Mouse (Mus musculus) forebrain, embryonic 14.5 days (tissue): Measurements from ENCODE around the gene Acoxl. TPM values are rescaled to one million over a fixed set of nuclear protein-coding genes. Genes with fewer than 3 reads are reported as not detected.

Experiments
- ATAC-seq: fragments of 200-750 bp; cut with Nextera tagmentation; 2 replicates; pipeline ENCODE4 v1.8.0; 2017; ENCODE audit warnings: mild to moderate bottlenecking, moderate library complexity
- DNase-seq: peaks from one replicate; pipeline ENCODE4 v3.0.0-alpha.2; 2015; ENCODE audit warnings: low spot score
- H3K27ac ChIP-seq: fragments of 300-500 bp; sonication (generic); 2 replicates; pipeline ENCODE4 v1.5.1; 2014; ENCODE audit warnings: low read depth, mild to moderate bottlenecking, control low read depth, low read length, moderate library complexity
- H3K27me3 ChIP-seq: fragments of 300-500 bp; sonication (generic); replicated peaks from 2 replicates; pipeline ENCODE4 v1.6.1; 2014; ENCODE audit warnings: low read length, control low read depth, mixed read lengths; ENCODE audit not compliant: control insufficient read depth, insufficient read depth
- H3K36me3 ChIP-seq: fragments of 300-500 bp; sonication (generic); 2 replicates; pipeline ENCODE4 v1.6.1; 2014; ENCODE audit warnings: low read length, control low read depth; ENCODE audit not compliant: control insufficient read depth, insufficient read depth
- H3K4me1 ChIP-seq: fragments of 300-500 bp; sonication (generic); 2 replicates; pipeline ENCODE4 v1.6.1; 2014; ENCODE audit warnings: antibody characterized with exemption, low read length, control low read depth; ENCODE audit not compliant: control insufficient read depth, insufficient read depth
- H3K4me2 ChIP-seq: fragments of 300-500 bp; sonication (generic); 2 replicates; pipeline ENCODE4 v1.6.1; 2014; ENCODE audit warnings: mild to moderate bottlenecking, control low read depth, low read length
- H3K4me3 ChIP-seq: fragments of 300-500 bp; sonication (generic); 2 replicates; pipeline ENCODE4 v1.5.1; 2014; ENCODE audit warnings: low read depth, low read length, control low read depth
- H3K9ac ChIP-seq: fragments of 300-500 bp; sonication (generic); 2 replicates; pipeline ENCODE4 v1.6.1; 2014; ENCODE audit warnings: mild to moderate bottlenecking, low read length, control low read depth, moderate library complexity
- H3K9me3 ChIP-seq: fragments of 300-500 bp; sonication (generic); replicated peaks from 2 replicates; pipeline ENCODE4 v1.6.1; 2016; ENCODE audit warnings: low read length, control low read depth, mixed read lengths; ENCODE audit not compliant: control insufficient read depth
- WGBS: fragments of 180-500 bp; shearing (Covaris S2); extraction: QIAGEN DNeasy Blood & Tissue Kit; methylation state at CpG from one replicate; pipeline ENCODE4 v1.1.7; 2014; 5-methylcytosine and 5-hydroxymethylcytosine counted together
- polyA plus RNA-seq: library from polyadenylated mRNA; unstranded; fragments of >200 nt; fragmentation: Nextera tagmentation; extraction: Ambion mirVana; gene quantifications from 2 replicates; pipeline ENCODE4 v1.2.1, GENCODE M21; 2014

The Acoxl gene
- polyA plus RNA-seq, 1 experiment from 2014 or later: not detected

GRCm38 (mm10) chr2:128054905-128055304, 216.2 kb downstream of the Acoxl start:
- Histone ChIP-seq H3K9ac (no peak overlapping the region), H3K4me2 (no peak overlapping the region), H3K27me3 (no peaks in the 10 kb centered on the region), H3K9me3 (no peaks in the 10 kb centered on the region), H3K27ac (no peak overlapping the region), H3K4me3 (no peak overlapping the region), H3K36me3 (no peaks in the 10 kb centered on the region), H3K4me1 (no peaks in the 10 kb centered on the region)
- DNase-seq (no peak), ATAC-seq (no peak)
- WGBS: 73% methylated on average over 4 of the region's 4 CpGs

DNA sequence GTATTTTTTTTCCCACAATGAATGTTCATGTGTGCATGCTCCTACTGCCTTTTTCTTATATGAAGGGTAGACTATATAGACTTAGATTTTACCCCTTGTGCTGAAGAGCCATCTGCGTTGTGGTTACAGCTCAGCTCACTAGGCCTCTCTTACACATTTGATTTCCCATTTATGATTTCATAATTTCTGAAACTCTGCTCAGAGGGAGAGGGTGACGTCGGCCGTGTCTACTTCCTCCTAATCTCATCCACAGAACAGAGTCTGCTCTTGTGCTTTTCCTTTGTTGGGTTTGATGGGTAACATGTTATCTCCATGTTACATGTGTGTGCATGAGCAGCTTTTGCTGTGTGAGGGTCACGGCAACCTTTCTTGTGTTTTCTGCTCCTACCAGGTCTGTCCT, 219.2 kb downstream of the Acoxl start:
- H3K27ac ChIP-seq: no peak overlapping the region
- H3K27me3 ChIP-seq: no peaks in the 10 kb centered on the region
- DNase-seq: no peak
- H3K4me1 ChIP-seq: no peaks in the 10 kb centered on the region
- 98% methylated on average over 5 of the region's 5 CpGs for WGBS
- H3K9ac ChIP-seq: no peak overlapping the region
- H3K4me3 ChIP-seq: no peak overlapping the region
- H3K36me3 ChIP-seq: no peaks in the 10 kb centered on the region
- H3K9me3 ChIP-seq: no peaks in the 10 kb centered on the region
- ATAC-seq: no peak
- H3K4me2 ChIP-seq: no peak overlapping the region

- no peak overlapping the region for H3K4me3 ChIP-seq
- 68% methylated on average over 1 of the region's 1 CpGs for WGBS
- DNase-seq: no peak
- H3K27me3 ChIP-seq: no peaks in the 10 kb centered on the region
- no peak overlapping the region for H3K4me2 ChIP-seq
- H3K4me1 ChIP-seq: no peaks in the 10 kb centered on the region
- no peaks in the 10 kb centered on the region for H3K9me3 ChIP-seq
- H3K36me3 ChIP-seq: no peaks in the 10 kb centered on the region
- ATAC-seq: no peak
- no peak overlapping the region for H3K9ac ChIP-seq
- no peak overlapping the region for H3K27ac ChIP-seq
Observed at GRCm38 (mm10) chr2:128058627-128059026, 220.0 kb downstream of the Acoxl start.

DNA sequence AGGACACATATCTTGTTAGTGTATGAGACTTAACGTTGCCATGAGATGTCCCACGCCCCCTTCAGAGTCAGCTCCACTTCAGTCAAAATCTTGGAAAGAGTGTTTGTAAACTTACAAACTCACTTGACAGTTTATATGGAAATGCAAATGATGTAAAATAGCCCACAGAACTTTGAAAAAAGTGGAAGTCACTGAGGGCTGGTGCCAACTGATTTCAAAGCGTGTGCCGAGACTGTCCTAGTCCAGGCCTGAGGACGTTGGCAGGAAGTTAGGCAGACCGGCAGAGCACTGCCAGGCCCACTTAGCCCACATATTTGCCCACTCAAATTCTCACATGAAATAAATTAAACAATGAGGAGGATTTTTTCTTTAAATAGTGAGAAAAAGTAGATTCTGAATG, 221.5 kb downstream of the Acoxl start:
- no peak for DNase-seq
- no peak overlapping the region for H3K27ac ChIP-seq
- H3K27me3 ChIP-seq: no peaks in the 10 kb centered on the region
- H3K4me1 ChIP-seq: no peaks in the 10 kb centered on the region
- no peak overlapping the region for H3K4me3 ChIP-seq
- H3K9ac ChIP-seq: no peak overlapping the region
- no peaks in the 10 kb centered on the region for H3K36me3 ChIP-seq
- H3K4me2 ChIP-seq: no peak overlapping the region
- ATAC-seq: no peak
- WGBS: 78% methylated on average over 6 of the region's 6 CpGs
- H3K9me3 ChIP-seq: no peaks in the 10 kb centered on the region

DNA sequence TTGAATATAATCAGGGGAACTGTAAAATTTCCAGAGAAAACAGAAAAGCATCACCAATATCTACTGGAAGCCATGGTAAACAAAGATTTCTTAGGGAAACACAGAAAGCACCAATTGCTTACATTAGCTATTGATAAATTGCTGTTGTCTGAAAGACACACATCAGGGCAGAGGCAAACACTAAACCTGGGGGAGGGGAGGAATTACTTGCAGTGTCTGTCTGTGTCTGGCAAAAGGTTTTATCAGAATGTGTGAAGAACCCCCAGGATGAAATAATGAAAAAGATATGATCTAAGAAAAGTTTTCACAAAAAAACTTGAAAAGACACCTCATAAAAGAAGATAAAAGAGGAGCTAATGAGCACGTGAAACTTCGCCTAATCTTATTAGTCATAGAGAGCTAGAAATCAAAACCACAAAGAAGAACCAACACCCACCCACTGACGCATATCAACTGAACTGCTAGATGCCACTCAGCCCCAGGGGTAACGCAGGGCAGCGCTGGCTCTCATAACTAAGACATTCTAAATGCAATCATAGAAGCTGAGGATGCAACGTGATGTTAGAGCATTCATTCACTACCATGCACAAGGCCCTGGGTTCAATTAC, 222.1 kb downstream of the Acoxl start:
- H3K4me2 ChIP-seq: no peak overlapping the region
- H3K4me1 ChIP-seq: no peaks in the 10 kb centered on the region
- ATAC-seq: no peak
- no peak overlapping the region for H3K9ac ChIP-seq
- 30% methylated on average over 6 of the region's 6 CpGs for WGBS
- H3K36me3 ChIP-seq: no peaks in the 10 kb centered on the region
- H3K27ac ChIP-seq: no peak overlapping the region
- H3K27me3 ChIP-seq: no peaks in the 10 kb centered on the region
- H3K4me3 ChIP-seq: no peak overlapping the region
- no peaks in the 10 kb centered on the region for H3K9me3 ChIP-seq
- no peak for DNase-seq

GRCm38 (mm10) chr2:128061491-128061890, 222.8 kb downstream of the Acoxl start:
- ATAC-seq: no peak
- WGBS: 94% methylated on average over 7 of the region's 7 CpGs

DNA sequence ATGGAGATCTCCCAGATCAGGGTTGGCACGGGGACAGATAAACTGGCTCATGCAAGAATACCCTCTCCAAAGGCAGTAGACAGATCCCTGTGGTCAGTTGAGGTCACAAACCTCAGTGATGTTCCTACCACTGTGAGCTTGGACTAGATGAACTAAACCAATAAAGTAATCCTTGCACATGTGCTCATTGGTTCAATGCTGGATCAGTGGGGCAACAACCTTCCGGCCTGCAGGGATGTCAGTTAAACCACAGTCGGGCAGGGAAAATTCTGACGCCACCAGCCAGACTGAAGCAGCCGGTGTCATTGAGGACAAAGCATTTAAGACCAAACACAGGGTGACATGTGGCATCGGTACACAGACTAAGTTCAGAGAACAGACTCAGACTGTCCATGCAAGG, 224.1 kb downstream of the Acoxl start:
- no peaks in the 10 kb centered on the region for H3K4me1 ChIP-seq
- DNase-seq: no peak
- H3K9ac ChIP-seq: no peak overlapping the region
- H3K4me3 ChIP-seq: no peak overlapping the region
- no peaks in the 10 kb centered on the region for H3K27me3 ChIP-seq
- no peaks in the 10 kb centered on the region for H3K36me3 ChIP-seq
- ATAC-seq: no peak
- H3K4me2 ChIP-seq: no peak overlapping the region
- no peak overlapping the region for H3K27ac ChIP-seq
- no peaks in the 10 kb centered on the region for H3K9me3 ChIP-seq
- 97% methylated on average over 6 of the region's 6 CpGs for WGBS

More at GRCm38 (mm10) chr2:128061491-128061890, 222.8 kb downstream of the Acoxl start:
- no peak overlapping the region for H3K9ac ChIP-seq
- no peaks in the 10 kb centered on the region for H3K4me1 ChIP-seq
- no peaks in the 10 kb centered on the region for H3K36me3 ChIP-seq
- H3K9me3 ChIP-seq: no peaks in the 10 kb centered on the region
- no peak overlapping the region for H3K4me2 ChIP-seq
- no peak for DNase-seq
- no peaks in the 10 kb centered on the region for H3K27me3 ChIP-seq
- no peak overlapping the region for H3K4me3 ChIP-seq
- H3K27ac ChIP-seq: no peak overlapping the region

DNA sequence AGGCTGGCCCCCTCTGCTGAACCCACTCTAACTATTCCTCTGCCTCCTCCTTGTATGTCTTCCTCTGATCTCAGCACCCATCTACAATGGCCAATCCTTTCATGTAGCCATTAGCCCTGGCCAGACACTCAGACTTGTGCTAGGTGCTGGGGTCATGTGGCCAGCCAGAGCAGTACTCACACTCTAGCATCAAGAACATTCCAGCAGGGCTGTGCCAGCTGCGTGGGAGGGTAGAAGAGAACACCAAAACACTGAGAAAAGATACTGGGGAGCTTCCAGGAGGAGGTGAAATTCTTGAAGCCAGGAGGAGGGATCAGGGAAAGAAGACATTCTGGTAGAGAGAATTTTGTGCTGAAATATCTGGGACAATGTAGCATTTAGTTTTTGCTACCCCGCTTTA, 226.3 kb downstream of the Acoxl start:
- Histone ChIP-seq H3K4me2 (no peak overlapping the region), H3K36me3 (no peaks in the 10 kb centered on the region), H3K4me1 (no peaks in the 10 kb centered on the region), H3K9ac (no peak overlapping the region), H3K4me3 (no peak overlapping the region), H3K27me3 (no peaks in the 10 kb centered on the region), H3K9me3 (no peaks in the 10 kb centered on the region), H3K27ac (no peak overlapping the region)
- ATAC-seq (no peak), DNase-seq (no peak)
- WGBS: 95% methylated on average over 2 of the region's 2 CpGs

DNA sequence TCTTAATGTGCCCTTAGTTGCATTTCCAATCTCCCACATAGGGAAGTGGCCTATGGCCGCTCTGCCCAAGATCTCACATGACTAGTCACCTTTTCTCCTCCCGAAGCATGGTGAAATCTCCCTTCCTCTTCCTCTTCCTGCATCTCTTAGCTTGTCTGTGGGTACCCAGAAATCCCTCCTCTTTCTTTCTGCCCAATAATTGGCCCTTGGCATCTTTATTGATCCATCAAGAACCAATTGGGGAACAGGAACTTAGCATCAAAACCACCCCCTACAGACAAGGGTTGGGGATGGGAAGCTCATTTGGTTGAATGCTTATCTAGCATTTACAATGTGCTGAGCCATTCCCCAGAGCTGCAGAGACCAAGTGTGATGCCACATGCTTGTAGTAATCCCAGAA, 226.9 kb downstream of the Acoxl start:
- no peak overlapping the region for H3K27ac ChIP-seq
- DNase-seq: no peak
- WGBS: 87% methylated on average over 2 of the region's 2 CpGs
- ATAC-seq: no peak
- no peak overlapping the region for H3K9ac ChIP-seq
- H3K36me3 ChIP-seq: no peaks in the 10 kb centered on the region
- no peaks in the 10 kb centered on the region for H3K27me3 ChIP-seq
- H3K4me3 ChIP-seq: no peak overlapping the region
- no peak overlapping the region for H3K4me2 ChIP-seq
- no peaks in the 10 kb centered on the region for H3K4me1 ChIP-seq
- no peaks in the 10 kb centered on the region for H3K9me3 ChIP-seq
